Mouse (Mus musculus) ES-E14 (cell line): ENCODE data around the gene Gm3646. TPM values are rescaled to one million over a fixed set of nuclear protein-coding genes. Genes with fewer than 3 reads are reported as not detected.
A peak's percentile ranks its signal among the peaks of the same experiment; 100 is the strongest.

ENCODE experiments used
- DNase-seq: peaks from one replicate; pipeline ENCODE4 v3.0.0-alpha.2; 2013; ENCODE audit warnings: low read depth, low spot score
- H3K27ac ChIP-seq: 2 replicates; pipeline ENCODE4 v1.5.1; 2012; ENCODE audit warnings: low read depth, mild to moderate bottlenecking, low read length, moderate library complexity, mixed read lengths; ENCODE audit not compliant: poor library complexity, insufficient read depth, severe bottlenecking
- H3K36me3 ChIP-seq: 2 replicates; pipeline ENCODE4 v1.6.1; 2012; ENCODE audit warnings: mild to moderate bottlenecking, low read length, moderate library complexity, mixed read lengths; ENCODE audit not compliant: control insufficient read depth, poor library complexity, insufficient read depth, severe bottlenecking
- H3K4me1 ChIP-seq, 2 experiments: fragments of 150-350 bp in 1 of 2; sonication (generic) in 1 of 2; 2 replicates each; pipeline ENCODE4 v1.6.1; 2012; ENCODE audit warnings: low read length in 2 of 2, mild to moderate bottlenecking in 1 of 2, mixed read lengths in 1 of 2; ENCODE audit not compliant: control insufficient read depth in 2 of 2, insufficient read depth in 2 of 2, poor library complexity in 1 of 2
- H3K4me3 ChIP-seq, 2 experiments: fragments of 150-350 bp in 1 of 2; sonication (generic) in 1 of 2; 2 replicates each; pipeline ENCODE4 v1.5.1; 2012; ENCODE audit warnings: low read length in 2 of 2, low read depth in 1 of 2, mild to moderate bottlenecking in 1 of 2, mixed read lengths in 1 of 2; ENCODE audit not compliant: insufficient read depth in 1 of 2, poor library complexity in 1 of 2, severe bottlenecking in 1 of 2
- H3K9ac ChIP-seq: 2 replicates; pipeline ENCODE4 v1.6.1; 2012; ENCODE audit warnings: low read depth, mild to moderate bottlenecking, low read length, mixed read lengths; ENCODE audit not compliant: poor library complexity, insufficient read depth, severe bottlenecking
- H3K9me3 ChIP-seq: fragments of 150-350 bp; sonication (generic); 2 replicates; pipeline ENCODE4 v1.6.1; 2012; ENCODE audit warnings: low read depth, mild to moderate bottlenecking, low read length; ENCODE audit not compliant: control insufficient read depth, insufficient read depth
- CHD2 ChIP-seq: IDR thresholded peaks from 2 replicates; pipeline ENCODE4 v1.6.1; 2014; ENCODE audit warnings: mild to moderate bottlenecking, low read depth, low read length, inconsistent platforms
- HCFC1 ChIP-seq: IDR thresholded peaks from 2 replicates; pipeline ENCODE4 v1.6.1; 2012; ENCODE audit warnings: low read length, inconsistent platforms, borderline replicate concordance; ENCODE audit not compliant: insufficient read depth
- MAFK ChIP-seq: IDR thresholded peaks from 2 replicates; pipeline ENCODE4 v1.6.1; 2014; ENCODE audit warnings: mild to moderate bottlenecking, low read depth, low read length, inconsistent platforms; ENCODE audit not compliant: insufficient read depth
- ZC3H11A ChIP-seq: IDR thresholded peaks from 2 replicates; pipeline ENCODE4 v1.6.1; 2012; ENCODE audit warnings: low read depth, mild to moderate bottlenecking, inconsistent platforms, low read length, borderline replicate concordance
- ZNF384 ChIP-seq: IDR thresholded peaks from 2 replicates; pipeline ENCODE4 v1.6.1; 2012; ENCODE audit warnings: low read depth, low read length, inconsistent platforms
- in situ Hi-C, 2 experiments: fragments of 600-800 bp; cut with MboI; formaldehyde crosslinking; loops; one replicate each; pipeline ENCODE4 v1.15.1; 2025; ENCODE audit warnings: low sequenced_read_pairs in 2 of 2, inconsistent platforms in 1 of 2; ENCODE audit not compliant: unreplicated experiment in 2 of 2
- total RNA-seq: library from RNA; depleted of rRNA; stranded (reverse); fragments of 300-350 nt; gene quantifications from 2 replicates; pipeline ENCODE4 v1.2.3, GENCODE M21; 2012

Gene Gm3646
- total RNA-seq, 1 experiment: not detected

DNA sequence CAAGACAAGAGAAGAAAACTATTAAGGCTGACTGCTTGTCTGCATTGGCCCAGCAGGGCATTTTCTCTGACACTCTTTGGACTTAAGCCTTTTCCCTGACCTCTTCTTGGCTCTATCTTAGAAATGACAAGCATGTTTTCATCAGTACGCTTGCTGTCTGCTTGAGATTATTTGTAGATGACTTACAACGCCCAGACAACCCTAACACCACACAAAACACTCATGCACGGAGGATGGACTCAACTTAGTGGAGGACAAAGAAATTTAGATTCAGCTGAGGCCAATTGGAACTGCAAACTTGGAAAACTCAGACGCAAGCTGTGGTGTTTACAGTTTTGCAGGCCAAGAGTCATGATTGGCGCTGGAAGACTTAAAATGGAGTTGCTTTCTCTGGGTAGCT lies 34.7 kb downstream of the Gm3646 start:
- DNase-seq: no peak
- TF ChIP-seq HCFC1: no peak
- no peak for TF ChIP-seq ZC3H11A
- no peak for TF ChIP-seq ZNF384
- no peak for TF ChIP-seq CHD2
- TF ChIP-seq MAFK: no peak
- Histone ChIP-seq H3K9me3 (no peaks in the 10 kb centered on the region), H3K4me3 (no peak overlapping the region), H3K27ac (no peak overlapping the region), H3K9ac (no peak overlapping the region), H3K36me3 (no peaks in the 10 kb centered on the region), H3K4me1 (peaks cover 0 to 5% of the 10 kb centered on the region in 2 experiments; a peak in 1 of 4 replicates)
- in situ Hi-C loops: no loop called here

DNA sequence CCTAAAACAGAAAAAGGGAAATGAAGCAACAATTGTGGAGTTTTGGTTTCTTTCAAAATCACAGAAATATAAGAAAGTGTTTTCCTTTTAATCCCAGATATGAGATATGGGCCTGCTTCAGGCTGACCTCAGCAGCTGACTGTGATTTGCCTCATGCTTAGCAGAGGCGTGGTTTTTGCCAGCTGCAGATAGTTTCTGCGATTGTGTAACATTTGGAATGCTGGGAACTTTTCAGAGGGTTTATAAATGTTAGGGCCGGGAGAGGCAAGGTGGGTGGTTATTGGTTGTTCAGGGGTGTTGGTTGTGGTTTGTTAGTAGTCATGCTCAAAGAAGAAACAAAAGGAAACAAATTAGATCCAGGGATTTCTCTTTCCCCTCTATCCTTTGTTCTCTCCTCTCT lies 37.1 kb downstream of the Gm3646 start:
- DNase-seq: no peak
- H3K4me3 ChIP-seq: no peak overlapping the region
- no peaks in the 10 kb centered on the region for H3K9me3 ChIP-seq
- no peak overlapping the region for H3K9ac ChIP-seq
- H3K36me3 ChIP-seq: no peaks in the 10 kb centered on the region
- in situ Hi-C loops: no loop called here
- peaks cover 0 to 5% of the 10 kb centered on the region in 2 experiments; a peak in 1 of 4 replicates for H3K4me1 ChIP-seq
- no peak overlapping the region for H3K27ac ChIP-seq
- no peak for TF ChIP-seq ZC3H11A
- no peak for TF ChIP-seq ZNF384
- no peak for TF ChIP-seq MAFK
- TF ChIP-seq HCFC1: no peak

DNA sequence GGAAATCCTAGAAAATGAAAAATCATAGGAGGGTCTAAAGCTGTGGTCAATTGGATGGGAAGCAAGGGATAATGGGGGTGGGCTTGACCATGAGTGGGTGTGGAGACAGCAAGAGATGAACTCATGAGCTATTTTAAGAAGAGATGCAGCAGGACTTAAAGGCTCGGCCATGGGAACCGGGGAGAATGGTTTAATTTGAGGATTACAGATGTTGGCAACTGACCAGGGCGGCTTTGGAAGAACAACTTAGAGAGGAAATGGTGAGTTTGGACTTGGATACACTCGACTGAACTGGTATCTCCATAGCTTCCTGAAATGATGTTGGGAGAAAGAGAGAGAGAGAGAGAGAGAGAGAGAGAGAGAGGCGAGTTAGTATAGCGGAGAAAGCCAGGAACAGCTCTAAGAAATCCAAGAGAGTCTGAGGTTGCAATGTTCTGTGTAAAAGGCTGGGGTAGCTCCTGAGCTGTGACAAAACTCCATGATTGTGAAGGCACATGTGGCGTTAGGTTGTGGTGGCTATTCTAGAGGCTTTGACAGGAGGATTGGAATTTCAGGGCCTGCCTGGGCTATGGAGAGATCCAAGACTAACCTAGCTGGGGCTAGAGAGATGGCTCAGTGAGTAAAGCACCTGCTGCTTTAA lies 39.2 kb downstream of the Gm3646 start:
- no peaks in the 10 kb centered on the region for H3K36me3 ChIP-seq

DNA sequence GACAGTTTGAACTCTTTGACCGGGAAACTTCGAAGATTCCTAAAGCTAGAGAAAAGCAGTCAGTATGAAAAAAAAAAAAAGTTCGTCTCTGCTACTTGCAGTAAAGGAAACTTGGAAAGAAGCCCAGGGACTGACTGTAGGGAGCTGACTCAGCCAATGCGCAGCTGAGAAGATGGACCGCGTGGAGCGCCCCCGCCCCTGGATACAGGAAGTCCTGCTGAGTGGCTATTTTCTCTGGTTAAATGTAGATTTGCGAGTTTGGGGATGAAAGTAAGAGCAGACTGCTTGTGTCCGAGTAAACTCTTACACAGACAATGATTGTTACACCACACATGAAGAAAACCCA lies 43.1 kb downstream of the Gm3646 start:
- TF ChIP-seq MAFK: peak; percentile 42; the same call in 1 of the 2 replicates
- no peak for TF ChIP-seq ZC3H11A
- DNase-seq: peak; percentile 33
- no peaks in the 10 kb centered on the region for H3K36me3 ChIP-seq
- peaks cover 3 to 5% of the 10 kb centered on the region in 2 experiments; a peak in 2 of 4 replicates for H3K4me1 ChIP-seq
- H3K27ac ChIP-seq: no peak overlapping the region
- 0 out of 4 replicates have a peak overlapping the region, but pooled peaks of 1 of the 2 experiments have one; percentile 4 for H3K4me3 ChIP-seq
- H3K9me3 ChIP-seq: no peaks in the 10 kb centered on the region
- H3K9ac ChIP-seq: no peak overlapping the region
- in situ Hi-C loops: no loop called here

More for the DNA sequence above, 39.2 kb downstream of the Gm3646 start:
- Histone ChIP-seq H3K4me3 (no peak overlapping the region), H3K4me1 (peaks cover 3 to 5% of the 10 kb centered on the region in 2 experiments; a peak in 2 of 4 replicates), H3K9me3 (no peaks in the 10 kb centered on the region), H3K9ac (no peak overlapping the region), H3K27ac (no peak overlapping the region)
- DNase-seq: no peak
- no peak for TF ChIP-seq CHD2
- in situ Hi-C loops: no loop called here

DNA sequence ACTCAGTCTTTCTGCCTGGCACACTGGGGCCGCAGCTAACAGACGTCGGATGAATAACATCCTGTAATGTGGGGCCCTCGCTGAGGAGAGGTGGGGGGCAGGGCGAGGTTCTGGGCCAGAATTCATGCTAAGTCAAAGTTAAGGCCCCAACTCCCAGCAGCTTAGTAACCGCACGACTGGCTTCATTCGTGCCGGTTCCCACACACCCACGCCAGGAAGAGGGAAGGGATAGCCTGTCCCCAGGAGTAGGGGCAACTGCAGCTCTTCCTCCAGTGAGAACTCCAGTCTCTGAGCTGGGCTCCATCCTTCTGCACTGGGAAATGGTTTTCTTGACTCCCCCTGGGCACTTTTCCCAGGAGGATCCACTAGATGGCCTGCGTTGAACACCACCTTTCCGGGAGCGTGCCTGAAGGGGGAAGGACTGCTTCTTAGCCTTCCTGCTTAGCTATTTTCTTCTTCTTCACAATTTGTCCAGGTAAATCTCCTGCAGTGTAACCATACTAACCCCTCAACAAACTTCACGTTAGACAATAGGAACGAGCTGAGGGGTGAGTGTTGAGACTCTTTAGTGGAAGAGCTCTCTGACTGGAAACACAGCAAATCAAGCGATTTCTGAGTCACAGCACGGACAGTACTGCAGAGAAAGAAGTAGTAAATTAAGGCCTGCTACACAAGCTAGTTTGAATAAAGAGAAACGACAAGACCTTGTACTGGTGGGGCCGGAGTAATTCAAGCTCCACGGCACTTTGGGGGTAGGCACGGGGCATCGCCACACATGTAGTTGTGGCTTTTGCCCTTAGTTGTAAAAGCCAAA lies 43.7 kb downstream of the Gm3646 start:
- Histone ChIP-seq H3K4me3 (0 out of 4 replicates have a peak overlapping the region, but pooled peaks of 1 of the 2 experiments have one; percentile 4), H3K4me1 (peaks cover 3 to 5% of the 10 kb centered on the region in 2 experiments; a peak in 2 of 4 replicates), H3K9me3 (no peaks in the 10 kb centered on the region), H3K36me3 (no peaks in the 10 kb centered on the region), H3K27ac (no peak overlapping the region; the same call in 1 of the 2 replicates), H3K9ac (no peak overlapping the region)
- peak; percentile 47 for DNase-seq
- TF ChIP-seq ZC3H11A (0 out of 2 replicates have a peak, but pooled peaks have one; percentile 38), MAFK (no peak)
- in situ Hi-C loops: no loop called here
